Mouse (Mus musculus) heart, embryonic 15.5 days (tissue): ENCODE results near the gene Plekhg6. TPM values are rescaled to one million over a fixed set of nuclear protein-coding genes. Genes with fewer than 3 reads are reported as not detected.

ENCODE experiments used
- ATAC-seq: fragments of 200-750 bp; cut with Nextera tagmentation; replicated peaks from 2 replicates; pipeline ENCODE4 v1.8.0; 2017; ENCODE audit warnings: low read depth, moderate TSS enrichment; ENCODE audit not compliant: insufficient number of reproducible peaks, insufficient read depth, low FRiP score
- H3K27ac ChIP-seq: fragments of 300-500 bp; sonication (generic); 2 replicates; pipeline ENCODE4 v1.5.1; 2015; ENCODE audit warnings: mild to moderate bottlenecking, inconsistent platforms
- H3K27me3 ChIP-seq: fragments of 300-500 bp; sonication (generic); 2 replicates; pipeline ENCODE4 v1.6.1; 2015; ENCODE audit warnings: inconsistent platforms
- H3K36me3 ChIP-seq: fragments of 300-500 bp; sonication (generic); 2 replicates; pipeline ENCODE4 v1.6.1; 2015; ENCODE audit warnings: mild to moderate bottlenecking, inconsistent platforms
- H3K4me1 ChIP-seq: fragments of 300-500 bp; sonication (generic); replicated peaks from 2 replicates; pipeline ENCODE4 v1.6.1; 2015; ENCODE audit warnings: inconsistent platforms
- H3K4me2 ChIP-seq: fragments of 300-500 bp; sonication (generic); 2 replicates; pipeline ENCODE4 v1.6.1; 2015; ENCODE audit warnings: inconsistent platforms, mild to moderate bottlenecking, moderate library complexity
- H3K4me3 ChIP-seq: fragments of 300-500 bp; sonication (generic); 2 replicates; pipeline ENCODE4 v1.5.1; 2015; ENCODE audit warnings: mild to moderate bottlenecking, inconsistent platforms
- H3K9ac ChIP-seq: fragments of 300-500 bp; sonication (generic); 2 replicates; pipeline ENCODE4 v1.6.1; 2015; ENCODE audit warnings: mild to moderate bottlenecking, inconsistent platforms
- H3K9me3 ChIP-seq: fragments of 300-500 bp; sonication (generic); replicated peaks from 2 replicates; pipeline ENCODE4 v1.6.1; 2016; ENCODE audit warnings: inconsistent platforms
- WGBS: fragments of 180-500 bp; shearing (Covaris S2); methylation state at CpG from one replicate; pipeline ENCODE4 v1.1.7; 2015; ENCODE audit warnings: mixed read lengths; 5-methylcytosine and 5-hydroxymethylcytosine counted together
- polyA plus RNA-seq: library from polyadenylated mRNA; unstranded; fragments of >200 nt; fragmentation: Nextera tagmentation; extraction: Ambion mirVana; gene quantifications from 2 replicates; pipeline ENCODE4 v1.2.1, GENCODE M21; 2015

Gene Plekhg6
- polyA plus RNA-seq, 1 experiment from 2014 or later = 0.05 TPM

GRCm38 (mm10) chr6:125418744-125419143 is 38.2 kb upstream of the Plekhg6 start:
- Histone ChIP-seq H3K4me1 (peaks cover 9% of the 10 kb centered on the region), H3K9ac (no peak overlapping the region), H3K9me3 (no peaks in the 10 kb centered on the region), H3K27me3 (peaks cover 7% of the 10 kb centered on the region; the same call in 1 of the 2 replicates), H3K4me2 (no peak overlapping the region), H3K27ac (no peak overlapping the region), H3K4me3 (no peak overlapping the region), H3K36me3 (no peaks in the 10 kb centered on the region)
- WGBS = 10% methylated on average over 9 of the region's 9 CpGs
- no peak for ATAC-seq

DNA sequence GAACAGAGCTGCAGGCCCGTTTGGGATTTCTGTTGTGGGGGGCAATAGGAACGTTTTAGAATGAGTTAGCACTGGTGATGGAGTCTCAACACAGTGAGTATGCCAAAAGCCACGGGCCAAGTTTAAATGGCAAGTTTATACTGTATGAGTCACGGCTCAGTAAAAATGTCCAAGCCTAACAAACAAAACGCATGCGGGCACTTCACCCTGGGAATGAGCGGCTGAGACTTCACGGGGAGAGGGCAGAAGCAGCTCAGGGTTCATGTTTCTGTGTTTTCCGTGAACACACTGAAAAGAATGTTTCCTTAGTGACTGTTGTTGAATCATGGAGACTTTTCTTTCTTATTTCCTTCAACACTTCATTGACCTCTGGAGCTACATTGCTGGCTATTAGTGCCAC is 32.7 kb upstream of the Plekhg6 start:
- Histone ChIP-seq H3K4me3 (no peak overlapping the region), H3K4me1 (no peaks in the 10 kb centered on the region), H3K9ac (no peak overlapping the region), H3K27ac (no peak overlapping the region), H3K27me3 (peaks cover 4% of the 10 kb centered on the region; the same call in 1 of the 2 replicates), H3K9me3 (no peaks in the 10 kb centered on the region), H3K4me2 (no peak overlapping the region), H3K36me3 (no peaks in the 10 kb centered on the region)
- WGBS = 78% methylated on average over 9 of the region's 9 CpGs
- no peak for ATAC-seq

- Histone ChIP-seq H3K27me3 (no peaks in the 10 kb centered on the region), H3K4me2 (no peak overlapping the region), H3K4me1 (no peaks in the 10 kb centered on the region), H3K27ac (no peak overlapping the region), H3K36me3 (no peaks in the 10 kb centered on the region), H3K9ac (no peak overlapping the region), H3K4me3 (no peak overlapping the region), H3K9me3 (no peaks in the 10 kb centered on the region)
- ATAC-seq = no peak
- 86% methylated on average over 6 of the region's 6 CpGs for WGBS
Measured at GRCm38 (mm10) chr6:125411661-125412060, 31.1 kb upstream of the Plekhg6 start.

GRCm38 (mm10) chr6:125410995-125411547 is 30.5 kb upstream of the Plekhg6 start:
- no peak overlapping the region for H3K9ac ChIP-seq
- H3K4me1 ChIP-seq = no peaks in the 10 kb centered on the region
- H3K27me3 ChIP-seq = no peaks in the 10 kb centered on the region
- WGBS = 53% methylated on average over 8 of the region's 8 CpGs
- no peak overlapping the region for H3K4me2 ChIP-seq
- no peaks in the 10 kb centered on the region for H3K36me3 ChIP-seq
- no peak overlapping the region for H3K27ac ChIP-seq
- ATAC-seq = no peak
- H3K4me3 ChIP-seq = no peak overlapping the region
- H3K9me3 ChIP-seq = no peaks in the 10 kb centered on the region

DNA sequence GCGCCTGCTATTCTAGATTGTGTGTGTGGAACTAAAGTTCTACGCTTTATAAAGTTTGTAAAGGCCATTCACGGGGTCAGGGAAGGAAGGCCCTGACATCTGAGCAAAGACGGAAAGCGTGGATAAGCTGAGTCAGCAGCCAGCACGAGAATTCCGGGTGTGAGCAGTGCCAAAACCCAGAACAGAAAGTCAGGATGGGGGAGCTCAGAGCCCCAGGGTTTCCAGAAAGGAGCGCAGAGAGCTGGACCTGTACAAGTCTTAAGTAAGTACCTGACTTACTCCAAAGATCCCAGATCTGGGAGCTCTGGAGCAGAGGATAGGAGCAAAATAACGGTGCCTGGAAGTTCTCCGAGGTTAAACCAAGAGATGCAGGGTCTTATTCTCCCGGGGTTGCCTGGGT is 30.0 kb upstream of the Plekhg6 start:
- no peak overlapping the region for H3K4me3 ChIP-seq
- WGBS = 55% methylated on average over 11 of the region's 11 CpGs
- ATAC-seq = no peak
- no peaks in the 10 kb centered on the region for H3K36me3 ChIP-seq
- H3K27me3 ChIP-seq = no peaks in the 10 kb centered on the region
- H3K9me3 ChIP-seq = no peaks in the 10 kb centered on the region
- no peak overlapping the region for H3K4me2 ChIP-seq
- no peak overlapping the region for H3K27ac ChIP-seq
- no peak overlapping the region for H3K9ac ChIP-seq
- H3K4me1 ChIP-seq = no peaks in the 10 kb centered on the region

- Histone ChIP-seq H3K27ac (no peak overlapping the region), H3K36me3 (no peaks in the 10 kb centered on the region), H3K4me1 (no peaks in the 10 kb centered on the region), H3K9me3 (no peaks in the 10 kb centered on the region), H3K4me2 (no peak overlapping the region), H3K27me3 (no peaks in the 10 kb centered on the region), H3K4me3 (no peak overlapping the region), H3K9ac (no peak overlapping the region)
- WGBS = 89% methylated on average over 10 of the region's 10 CpGs
- no peak for ATAC-seq
Measured at GRCm38 (mm10) chr6:125407657-125408056, 27.1 kb upstream of the Plekhg6 start.

DNA sequence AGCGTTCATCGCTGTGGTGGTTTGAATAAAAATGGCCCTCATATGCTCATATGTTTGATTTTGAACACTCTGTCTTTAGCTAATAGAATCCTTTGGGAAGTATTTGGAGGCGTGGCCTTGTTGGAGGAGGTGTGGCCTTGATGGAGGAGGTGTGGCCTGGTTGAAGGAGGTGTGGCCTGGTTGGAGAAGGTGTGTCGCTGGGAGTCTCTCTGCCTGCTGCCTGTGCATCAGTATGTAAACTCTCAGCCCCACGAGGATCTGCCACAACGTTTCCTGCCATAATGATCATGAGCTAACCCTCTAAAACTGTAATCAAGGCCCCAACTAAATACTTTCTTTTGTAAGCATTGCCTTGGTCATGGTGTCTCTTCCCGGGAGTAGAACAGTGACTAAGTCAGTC is 26.6 kb upstream of the Plekhg6 start:
- 81% methylated on average over 7 of the region's 7 CpGs for WGBS
- no peaks in the 10 kb centered on the region for H3K4me1 ChIP-seq
- no peak overlapping the region for H3K9ac ChIP-seq
- H3K27ac ChIP-seq = no peak overlapping the region
- H3K4me2 ChIP-seq = no peak overlapping the region
- no peaks in the 10 kb centered on the region for H3K27me3 ChIP-seq
- H3K4me3 ChIP-seq = no peak overlapping the region
- no peak for ATAC-seq
- H3K9me3 ChIP-seq = no peaks in the 10 kb centered on the region
- H3K36me3 ChIP-seq = no peaks in the 10 kb centered on the region

DNA sequence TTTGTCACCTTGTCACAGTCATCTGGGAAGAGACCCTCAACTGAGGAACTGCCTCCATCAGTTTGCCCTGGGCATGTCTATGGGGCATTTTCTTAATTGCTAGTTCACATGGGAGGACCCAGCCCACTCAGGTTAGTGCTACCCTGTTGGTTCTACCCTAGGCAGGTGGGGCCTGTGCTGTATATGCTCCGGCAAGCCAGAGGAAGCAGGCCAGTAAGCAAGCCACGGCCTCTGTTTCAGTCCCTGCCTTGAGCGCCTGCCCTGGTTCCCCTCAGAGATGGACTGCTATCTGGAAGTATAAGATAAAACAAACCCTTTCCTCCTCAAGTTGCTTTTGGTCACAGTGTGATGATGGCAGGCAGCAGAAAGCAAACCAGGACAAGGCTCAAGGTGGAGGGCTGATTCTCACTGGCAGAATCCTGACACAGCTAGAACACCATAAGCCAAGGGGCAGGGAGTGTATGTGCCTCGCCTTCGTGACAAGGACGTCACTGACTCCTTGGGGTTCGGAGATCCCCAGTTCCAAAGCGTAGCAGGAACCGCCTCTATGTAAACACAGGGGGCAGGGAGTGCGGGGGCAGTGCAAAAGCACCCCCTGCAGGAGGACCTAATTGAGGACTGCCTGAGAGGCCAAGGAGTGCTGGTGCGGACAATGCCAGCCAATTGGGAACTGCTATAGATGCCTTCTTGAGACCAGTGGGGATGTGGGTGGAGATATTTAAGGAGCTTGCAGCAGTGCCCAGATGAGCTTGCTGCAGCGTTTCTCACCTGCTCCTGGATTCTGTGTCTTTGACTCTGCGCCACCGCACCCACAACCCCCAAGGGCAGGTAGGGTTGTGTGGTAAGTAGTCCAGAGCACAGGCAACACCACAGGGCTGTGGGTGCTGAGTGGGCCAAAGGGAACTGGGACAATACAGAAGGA is 25.1 kb upstream of the Plekhg6 start:
- H3K4me1 ChIP-seq = no peaks in the 10 kb centered on the region
- H3K9me3 ChIP-seq = no peaks in the 10 kb centered on the region
- no peak overlapping the region for H3K9ac ChIP-seq
- WGBS = 56% methylated on average over 14 of the region's 14 CpGs
- no peak for ATAC-seq
- H3K4me2 ChIP-seq = no peak overlapping the region
- no peaks in the 10 kb centered on the region for H3K36me3 ChIP-seq
- H3K4me3 ChIP-seq = no peak overlapping the region
- H3K27me3 ChIP-seq = no peaks in the 10 kb centered on the region
- H3K27ac ChIP-seq = no peak overlapping the region

GRCm38 (mm10) chr6:125389853-125390252 is 9.3 kb upstream of the Plekhg6 start:
- no peak overlapping the region for H3K4me3 ChIP-seq
- peaks cover 1% of the 10 kb centered on the region; the same call in 1 of the 2 replicates for H3K4me1 ChIP-seq
- H3K27me3 ChIP-seq = no peaks in the 10 kb centered on the region
- no peaks in the 10 kb centered on the region for H3K36me3 ChIP-seq
- no peak overlapping the region for H3K4me2 ChIP-seq
- no peak for ATAC-seq
- no peak overlapping the region for H3K9ac ChIP-seq
- 81% methylated on average over 5 of the region's 5 CpGs for WGBS
- H3K27ac ChIP-seq = no peak overlapping the region
- no peaks in the 10 kb centered on the region for H3K9me3 ChIP-seq

DNA sequence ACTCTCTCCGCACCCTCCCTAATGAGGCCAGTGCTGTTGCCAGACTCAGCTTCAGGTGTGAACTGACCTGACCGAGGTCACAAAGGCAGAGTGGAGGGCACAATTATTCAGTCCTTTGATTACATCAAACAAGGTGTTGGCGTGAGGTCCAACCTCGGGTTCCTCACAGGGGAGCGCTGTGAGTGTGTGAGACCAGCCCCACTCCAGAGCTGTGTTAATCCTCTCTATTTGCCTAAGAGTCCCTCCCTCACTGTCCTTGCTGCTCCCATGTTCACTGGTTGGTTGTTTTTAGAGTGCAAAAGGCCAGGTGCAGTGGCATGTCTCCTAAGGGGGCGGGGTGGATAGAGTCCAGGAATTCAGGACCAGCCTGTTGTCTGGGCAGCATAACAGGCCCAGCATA is 5.5 kb upstream of the Plekhg6 start:
- H3K9ac ChIP-seq = no peak overlapping the region
- WGBS = 61% methylated on average over 6 of the region's 6 CpGs
- H3K4me1 ChIP-seq = peaks cover 8% of the 10 kb centered on the region; the same call in 1 of the 2 replicates
- no peak overlapping the region for H3K4me3 ChIP-seq
- H3K9me3 ChIP-seq = no peaks in the 10 kb centered on the region
- no peak overlapping the region for H3K27ac ChIP-seq
- ATAC-seq = no peak
- peaks cover 23% of the 10 kb centered on the region for H3K27me3 ChIP-seq
- H3K4me2 ChIP-seq = no peak overlapping the region
- H3K36me3 ChIP-seq = no peaks in the 10 kb centered on the region

DNA sequence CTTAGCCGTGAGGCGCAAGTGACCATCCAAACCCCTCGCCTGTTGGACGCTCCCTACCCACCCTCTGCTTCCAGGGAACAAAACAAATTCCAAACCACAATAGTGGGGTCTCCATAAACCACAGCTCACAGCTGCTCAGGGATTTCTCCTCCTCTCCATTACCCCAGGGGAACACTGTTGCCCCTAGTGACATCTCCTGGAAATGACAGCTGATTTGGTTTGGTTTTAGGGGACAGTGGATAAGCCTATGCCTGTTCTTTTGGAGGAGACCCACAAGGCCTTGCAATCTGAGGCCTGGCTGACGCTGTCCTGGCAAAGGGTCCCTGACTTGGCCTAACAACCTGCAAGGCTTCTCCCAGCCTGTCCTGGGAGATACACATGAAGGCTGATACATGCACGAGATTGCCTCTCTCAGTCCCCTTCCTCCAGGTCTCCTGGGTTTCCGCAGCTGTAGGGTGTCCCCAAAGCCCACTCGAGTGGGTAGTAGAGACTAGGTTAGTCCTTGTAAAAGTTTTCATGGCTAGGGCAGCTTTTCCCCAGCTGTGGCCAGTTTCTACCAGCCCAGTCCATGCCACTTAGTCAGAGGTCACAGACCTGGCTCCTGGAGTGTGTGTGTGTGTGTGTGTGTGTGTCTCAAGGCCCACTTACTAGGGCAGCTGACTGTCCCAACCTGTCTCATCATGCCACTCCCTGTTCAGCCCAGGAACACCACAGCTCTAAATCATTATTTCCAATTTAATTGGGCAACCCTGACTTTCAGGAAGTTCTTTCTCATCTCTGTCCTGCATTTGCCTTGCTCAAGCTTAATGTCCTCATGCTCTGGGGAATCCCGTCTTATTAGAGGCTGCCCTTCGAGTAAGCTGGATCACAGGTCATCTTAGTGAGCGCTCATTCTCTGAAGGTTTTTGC is 4.7 kb upstream of the Plekhg6 start:
- 65% methylated on average over 11 of the region's 11 CpGs for WGBS
- H3K4me3 ChIP-seq = no peak overlapping the region
- no peak overlapping the region for H3K27ac ChIP-seq
- H3K27me3 ChIP-seq = peaks cover 30% of the 10 kb centered on the region
- no peak overlapping the region for H3K9ac ChIP-seq
- H3K36me3 ChIP-seq = no peaks in the 10 kb centered on the region
- H3K4me2 ChIP-seq = no peak overlapping the region
- peaks cover 13% of the 10 kb centered on the region for H3K4me1 ChIP-seq
- ATAC-seq = no peak
- H3K9me3 ChIP-seq = no peaks in the 10 kb centered on the region
